Mouse (Mus musculus) mature B cell (primary cell): Measurements from ENCODE around the gene Ptprm.

Experiments
- in situ Hi-C: fragments of 300-500 bp; cut with MboI; formaldehyde crosslinking; loops from 2 replicates; pipeline ENCODE4 v1.14.3; 2019

Ptprm gene

DNA sequence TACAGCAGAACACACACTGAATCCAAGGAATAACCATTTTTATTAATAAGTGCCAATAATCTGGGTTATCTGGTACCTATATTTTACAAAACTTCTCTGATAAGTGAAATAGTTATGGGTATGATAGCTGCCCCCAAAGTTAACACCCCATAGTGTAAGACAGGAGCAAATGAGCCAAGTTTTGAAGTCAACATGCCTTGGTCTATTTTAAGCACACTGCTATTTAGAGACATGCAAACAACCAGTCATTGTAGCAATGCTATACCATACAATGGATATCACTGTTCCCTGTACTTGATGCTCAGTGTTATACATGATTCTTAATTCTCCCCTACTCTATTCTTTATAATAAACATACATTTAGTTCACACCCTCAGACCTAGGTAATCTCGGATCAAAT lies 366.2 kb downstream of the Ptprm start:
- in situ Hi-C loops, result no loop called here

DNA sequence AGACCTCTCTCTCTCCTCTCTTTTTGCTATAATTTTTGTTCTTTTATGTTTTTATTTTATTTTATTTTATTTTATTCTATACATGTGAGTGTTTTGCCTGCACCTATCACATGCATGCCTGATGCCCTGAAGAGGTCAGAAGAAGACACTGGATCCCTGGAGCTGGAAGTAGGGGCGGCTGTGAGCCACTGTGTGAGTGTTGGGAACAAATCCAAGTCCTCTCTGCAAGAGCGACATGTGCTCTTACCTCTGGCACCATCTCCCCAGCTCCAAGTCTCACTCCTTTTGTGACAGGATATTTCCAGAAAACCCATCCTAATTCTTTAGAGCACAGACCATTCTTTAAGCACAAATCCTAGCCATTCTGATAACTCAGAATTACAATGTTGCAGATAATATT lies 372.6 kb downstream of the Ptprm start:
- in situ Hi-C loops, result no loop called here

DNA sequence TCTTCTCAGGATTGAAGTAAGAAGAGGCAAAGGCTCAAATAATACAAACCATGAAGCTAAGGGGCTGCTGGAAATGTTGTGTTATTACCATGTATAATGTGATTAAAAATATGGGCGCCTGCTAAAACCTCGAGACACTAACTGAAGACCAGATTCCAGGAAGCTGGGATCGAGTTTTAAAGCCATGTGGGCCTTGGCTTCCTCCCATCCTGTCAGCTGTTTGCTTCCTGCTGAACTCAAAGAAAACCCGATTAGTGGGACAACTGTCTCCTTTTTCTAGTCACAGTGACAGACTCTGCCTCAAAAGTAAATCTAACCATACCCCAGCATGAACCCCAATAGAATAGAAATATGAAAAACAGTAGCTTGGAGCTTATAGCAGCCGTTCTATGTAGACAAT lies 374.3 kb downstream of the Ptprm start:
- in situ Hi-C loops, result no loop called here

DNA sequence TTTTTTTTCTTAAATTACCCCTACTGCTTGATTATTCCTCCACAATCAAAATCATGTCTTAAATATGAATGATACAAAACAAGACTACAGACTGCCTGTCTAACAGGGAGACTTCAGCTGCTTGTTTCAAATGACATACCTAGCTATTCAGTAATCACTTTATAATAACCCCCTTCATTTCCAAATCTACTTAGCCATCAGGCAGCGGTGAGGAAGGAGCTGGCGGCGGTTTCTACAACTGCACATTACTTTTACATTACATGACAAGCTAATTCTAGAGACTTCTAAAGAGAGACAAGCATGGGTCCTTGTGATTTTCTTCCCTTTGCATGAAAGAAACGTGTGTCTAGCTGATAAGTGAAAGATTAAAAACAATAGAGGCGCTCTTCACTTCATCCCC lies 377.8 kb downstream of the Ptprm start:
- in situ Hi-C loops, result no loop called here

DNA sequence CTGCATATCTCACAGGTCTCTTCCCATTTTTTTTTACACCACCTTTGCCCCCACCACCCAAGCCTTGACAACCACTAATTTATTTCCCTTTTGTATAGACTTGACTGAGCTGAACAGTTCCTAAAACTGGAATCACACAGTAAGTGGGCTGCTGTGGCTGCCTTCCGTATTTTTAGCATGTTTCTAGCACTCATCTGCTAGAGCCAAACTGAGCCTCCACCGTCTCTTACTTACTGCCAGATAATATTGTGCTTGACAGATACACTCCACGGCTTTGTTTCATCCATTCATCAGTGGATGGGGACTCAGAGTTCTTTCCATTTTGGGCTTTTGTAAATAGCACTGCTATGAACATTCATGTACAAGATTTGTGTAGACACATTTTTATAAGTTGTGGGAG lies 381.3 kb downstream of the Ptprm start:
- in situ Hi-C loops, result no loop called here

DNA sequence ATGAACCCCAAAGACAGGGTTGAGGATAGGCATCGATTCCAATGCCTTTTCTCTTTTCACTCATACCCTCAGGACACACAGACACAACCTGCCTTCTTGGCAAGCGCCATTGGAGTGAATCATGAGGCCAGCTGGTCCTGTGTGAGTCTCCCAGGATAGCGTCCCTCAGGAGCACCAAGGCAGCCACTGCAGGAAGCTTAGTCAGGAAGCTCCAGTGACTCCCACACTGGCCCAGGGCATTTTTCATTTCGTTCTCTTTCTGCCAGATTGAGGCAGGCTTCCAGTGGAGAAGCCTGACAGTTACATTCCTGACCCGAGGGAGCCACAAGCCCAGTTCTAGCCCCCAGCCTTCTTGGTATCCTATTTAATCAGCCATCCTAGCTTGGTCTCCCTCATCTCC lies 393.3 kb downstream of the Ptprm start:
- in situ Hi-C loops, result no loop called here

DNA sequence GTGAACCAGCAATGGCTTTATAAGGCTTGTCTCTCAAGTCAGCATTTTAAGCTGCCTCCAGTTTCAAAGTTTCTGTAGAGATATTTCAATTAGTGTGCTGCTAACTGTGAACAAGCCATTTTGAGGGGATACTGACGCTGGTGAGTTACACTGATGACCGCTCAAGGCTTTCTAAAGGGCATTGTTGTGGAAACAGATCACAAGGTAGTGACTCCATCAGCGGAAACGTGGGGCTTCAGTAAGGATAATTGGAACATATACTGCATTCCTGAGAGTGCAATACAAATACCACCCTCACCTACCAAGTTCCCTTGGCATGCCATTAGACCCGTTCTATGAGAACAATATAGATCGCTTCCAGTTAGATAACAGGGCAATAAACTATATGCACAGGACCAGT lies 393.7 kb downstream of the Ptprm start:
- in situ Hi-C loops, result no loop called here

DNA sequence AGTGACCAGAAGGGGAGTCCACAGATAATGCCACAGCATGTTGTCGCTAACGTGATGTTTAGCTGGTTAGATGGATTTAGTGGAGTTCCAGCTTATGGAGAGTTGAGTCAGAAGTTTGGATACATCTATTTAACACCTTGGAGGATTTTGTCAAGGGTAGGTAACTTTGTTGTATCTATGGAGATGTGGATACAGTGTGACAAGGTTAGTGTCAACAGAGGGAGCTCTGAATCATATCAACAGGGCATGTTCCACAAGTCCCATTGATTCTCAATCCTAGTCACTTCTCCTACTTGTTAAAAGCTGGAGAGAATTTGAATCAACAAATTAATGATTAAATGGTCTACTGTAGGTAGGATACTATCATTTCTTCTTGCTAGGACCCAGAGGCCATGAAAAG lies 394.4 kb downstream of the Ptprm start:
- in situ Hi-C loops, result no loop called here

DNA sequence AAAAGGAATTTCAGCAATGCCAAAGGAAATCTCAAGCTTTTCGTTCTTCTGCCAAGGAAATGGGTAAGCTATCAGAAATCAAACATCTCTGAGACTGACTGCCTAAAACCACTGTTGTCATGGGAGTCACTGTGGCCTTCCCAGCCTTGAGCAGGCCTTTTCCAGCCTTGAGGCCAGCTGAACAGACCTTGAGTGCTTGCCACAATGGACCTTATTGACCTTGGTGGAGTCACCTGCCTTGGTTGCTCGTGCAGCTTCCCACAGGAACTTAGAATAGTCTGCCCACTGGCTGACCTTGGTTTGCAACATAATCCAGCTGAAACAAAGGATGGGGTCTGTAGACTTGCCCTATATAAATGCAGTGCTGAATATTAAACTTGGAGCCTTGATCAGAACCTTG lies 395.5 kb downstream of the Ptprm start:
- in situ Hi-C loops, result no loop called here

DNA sequence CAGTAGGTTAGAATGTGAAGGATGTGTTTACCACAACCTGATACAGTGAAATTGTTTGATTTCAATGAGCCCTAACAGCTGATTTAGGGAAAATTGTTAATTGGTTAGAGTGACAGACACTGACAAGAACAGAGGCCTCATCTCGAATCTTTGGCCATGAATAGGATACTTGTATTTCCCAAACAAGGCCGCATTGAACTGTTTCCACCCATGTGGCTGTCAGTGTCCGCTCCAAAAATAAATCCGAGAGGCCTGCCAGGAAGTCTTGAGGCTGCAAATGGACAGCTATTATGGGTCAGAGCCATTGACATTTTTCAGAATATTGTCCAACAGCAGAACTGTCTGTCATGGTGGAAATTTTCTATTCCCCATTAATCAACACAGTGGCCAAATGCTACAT lies 409.8 kb downstream of the Ptprm start:
- in situ Hi-C loops, result no loop called here

DNA sequence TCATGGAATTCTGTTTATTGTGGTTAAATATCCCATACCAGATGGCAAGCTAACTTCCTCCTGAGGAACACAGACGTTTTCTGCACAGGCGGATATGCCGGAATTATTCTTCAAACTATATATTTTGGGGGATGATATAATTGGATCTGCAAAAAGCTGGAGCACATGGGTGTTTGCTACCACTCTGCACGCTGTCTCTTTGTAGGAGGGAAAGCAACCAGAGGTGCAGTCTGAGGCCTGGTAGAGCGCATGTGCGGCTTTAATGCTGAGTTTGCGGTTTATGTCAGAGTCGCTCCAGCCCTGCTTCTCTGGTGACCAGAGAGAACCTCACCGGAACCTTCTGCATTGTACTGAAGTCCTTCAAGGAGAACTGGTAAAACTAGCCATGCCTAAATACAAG lies 410.7 kb downstream of the Ptprm start:
- in situ Hi-C loops, result no loop called here

DNA sequence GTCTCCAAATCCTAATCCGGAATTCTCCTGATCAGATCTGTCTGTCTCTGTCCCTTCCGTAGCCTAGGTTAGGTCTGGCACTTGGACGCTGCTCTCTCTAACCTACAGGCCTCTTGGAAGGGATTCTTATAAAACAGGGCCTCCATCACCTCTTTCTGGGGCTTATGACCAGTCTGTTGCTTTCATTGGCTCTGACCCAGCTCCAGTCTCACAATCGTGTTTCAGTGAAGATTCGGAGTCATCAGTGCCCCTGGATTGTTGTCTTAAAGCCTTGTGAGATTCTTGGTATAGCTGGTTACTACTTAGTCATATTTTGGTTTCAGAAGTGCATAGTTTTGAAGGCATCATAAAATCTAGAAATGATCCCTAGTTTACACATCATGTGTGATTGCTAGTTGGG lies 428.6 kb downstream of the Ptprm start:
- in situ Hi-C loops, result no loop called here

DNA sequence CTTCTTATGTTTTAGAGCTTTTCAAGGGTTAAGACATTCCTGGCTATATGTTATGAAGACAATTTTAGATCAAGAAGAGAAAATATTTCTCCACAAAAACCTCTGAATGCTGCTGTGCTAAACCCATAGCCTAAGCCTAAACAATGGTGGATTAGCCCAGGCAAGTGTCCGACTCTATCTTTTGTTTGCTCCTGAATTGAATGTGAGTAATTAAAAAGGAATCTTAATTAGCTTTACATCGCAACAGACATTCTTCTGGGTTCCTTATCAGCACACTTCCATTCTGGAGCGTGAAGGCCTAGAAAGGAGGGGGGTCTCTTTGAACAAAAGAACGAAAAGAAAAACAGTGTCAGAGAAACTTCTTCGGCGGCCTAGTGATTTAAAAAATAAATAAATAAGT lies 439.6 kb downstream of the Ptprm start:
- in situ Hi-C loops, result no loop called here

DNA sequence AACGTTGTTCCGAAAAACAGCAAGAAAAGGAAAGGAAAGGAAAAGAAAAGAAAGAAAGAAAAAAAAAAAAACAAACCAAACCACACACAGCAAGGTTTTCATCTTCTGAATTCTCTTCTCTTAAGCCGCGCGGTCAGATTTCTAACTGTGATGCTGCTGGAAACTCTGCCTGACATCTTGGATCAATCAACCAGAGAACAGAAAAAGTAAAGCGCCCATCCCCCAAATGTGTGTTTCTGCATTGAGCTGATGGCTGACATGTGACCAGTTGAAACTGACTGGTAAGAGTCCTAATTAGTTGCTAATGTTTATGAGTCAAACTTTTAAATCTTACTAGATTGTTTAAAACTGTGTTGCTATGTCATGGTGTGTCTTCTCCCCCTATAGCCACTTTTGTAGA lies 441.7 kb downstream of the Ptprm start:
- in situ Hi-C loops, result no loop called here

DNA sequence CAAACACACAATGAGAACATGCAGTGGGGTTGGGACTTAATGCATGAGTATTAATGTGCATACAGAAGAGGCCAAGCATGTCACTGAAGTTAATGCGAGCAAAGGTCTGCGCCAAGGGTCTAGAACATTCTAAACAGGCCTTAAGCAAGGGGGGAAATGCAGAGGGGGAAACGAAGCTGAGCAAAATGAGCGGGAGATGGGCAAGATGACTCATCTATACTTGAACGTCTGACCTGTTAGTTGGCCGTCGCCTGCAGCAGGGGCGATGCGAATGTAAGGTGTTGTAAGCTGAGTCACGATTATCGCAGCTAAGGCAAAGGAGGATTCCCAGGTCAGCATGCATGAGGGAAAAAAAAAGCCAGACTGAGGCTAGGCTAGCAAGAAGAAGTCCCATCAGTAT lies 442.1 kb downstream of the Ptprm start:
- in situ Hi-C loops, result no loop called here

DNA sequence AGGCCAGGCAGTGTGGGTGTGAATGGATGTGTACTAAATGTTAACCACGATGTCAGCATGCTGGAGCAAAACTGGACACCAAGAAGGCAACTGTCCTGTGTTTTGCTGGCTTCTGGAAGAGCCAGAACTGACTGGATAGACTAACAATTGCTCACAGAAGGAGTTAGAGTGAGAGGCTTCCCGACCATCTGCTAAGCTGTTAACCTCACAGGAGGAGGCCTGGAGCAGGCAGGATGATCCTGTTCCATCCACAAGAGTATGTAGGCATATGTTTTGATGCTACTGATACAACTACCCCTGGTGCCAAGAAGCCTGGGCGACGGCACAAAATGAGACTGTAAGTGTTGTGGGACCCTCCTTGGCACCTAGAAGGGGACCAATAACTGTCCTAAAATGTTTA lies 444.4 kb downstream of the Ptprm start:
- in situ Hi-C loops, result no loop called here

DNA sequence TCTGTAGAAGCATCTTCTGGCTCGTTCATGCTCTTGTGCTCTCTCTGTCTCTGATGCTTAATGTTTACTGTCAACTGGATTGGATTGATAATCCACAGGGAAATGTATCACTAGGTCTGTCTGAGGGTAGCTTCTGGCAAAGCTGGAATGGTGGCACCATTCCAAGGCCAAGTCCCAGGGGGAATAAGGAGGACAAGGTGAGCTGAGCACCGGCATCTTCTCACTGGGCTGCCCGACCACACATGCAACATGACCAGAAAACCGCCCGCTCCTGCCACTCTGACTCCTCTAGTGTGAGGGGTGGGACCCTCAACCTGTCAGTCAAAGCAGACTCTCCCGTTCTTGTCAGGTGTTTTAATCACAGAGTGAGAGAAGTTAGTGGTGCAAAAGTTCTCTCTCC lies 445.3 kb downstream of the Ptprm start:
- in situ Hi-C loops, result no loop called here

DNA sequence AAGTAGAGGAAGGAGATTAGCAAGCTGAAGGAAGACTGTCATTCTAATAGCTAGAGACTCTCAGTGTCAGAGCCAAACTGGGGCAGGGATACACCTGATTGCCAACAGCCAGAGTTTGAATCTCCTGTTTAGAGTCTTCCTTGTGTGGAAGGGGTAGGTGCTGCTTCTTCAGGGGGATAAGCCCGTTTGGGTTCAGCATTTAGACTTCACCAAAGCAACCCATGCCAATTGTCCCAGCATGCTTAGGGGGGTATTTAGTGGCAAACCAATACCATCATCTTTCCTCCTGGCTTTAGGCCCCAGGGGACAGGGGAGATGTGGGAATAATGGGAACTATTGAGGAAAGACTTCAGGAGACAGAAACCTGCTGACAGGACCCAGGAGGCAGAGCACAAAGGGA lies 460.1 kb downstream of the Ptprm start:
- in situ Hi-C loops, result no loop called here

DNA sequence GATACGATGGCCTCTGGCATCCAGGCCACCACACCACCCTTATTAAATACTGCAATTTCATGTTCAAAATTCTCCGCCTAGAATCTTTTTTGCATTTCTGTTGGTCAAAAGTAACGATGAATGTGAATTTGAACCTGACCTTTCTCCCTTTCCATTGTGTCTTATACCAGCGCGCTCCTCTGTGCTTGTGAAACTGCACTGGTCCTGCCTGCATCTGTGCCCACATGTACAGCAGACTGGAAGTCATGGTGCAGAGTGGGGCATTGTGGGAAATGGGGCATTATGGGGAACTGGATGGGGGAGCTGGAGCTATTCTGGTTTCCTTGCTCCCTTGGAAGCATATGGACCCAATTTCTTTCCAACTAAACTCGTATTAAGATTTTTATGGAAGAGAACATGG lies 462.3 kb downstream of the Ptprm start:
- in situ Hi-C loops, result no loop called here

DNA sequence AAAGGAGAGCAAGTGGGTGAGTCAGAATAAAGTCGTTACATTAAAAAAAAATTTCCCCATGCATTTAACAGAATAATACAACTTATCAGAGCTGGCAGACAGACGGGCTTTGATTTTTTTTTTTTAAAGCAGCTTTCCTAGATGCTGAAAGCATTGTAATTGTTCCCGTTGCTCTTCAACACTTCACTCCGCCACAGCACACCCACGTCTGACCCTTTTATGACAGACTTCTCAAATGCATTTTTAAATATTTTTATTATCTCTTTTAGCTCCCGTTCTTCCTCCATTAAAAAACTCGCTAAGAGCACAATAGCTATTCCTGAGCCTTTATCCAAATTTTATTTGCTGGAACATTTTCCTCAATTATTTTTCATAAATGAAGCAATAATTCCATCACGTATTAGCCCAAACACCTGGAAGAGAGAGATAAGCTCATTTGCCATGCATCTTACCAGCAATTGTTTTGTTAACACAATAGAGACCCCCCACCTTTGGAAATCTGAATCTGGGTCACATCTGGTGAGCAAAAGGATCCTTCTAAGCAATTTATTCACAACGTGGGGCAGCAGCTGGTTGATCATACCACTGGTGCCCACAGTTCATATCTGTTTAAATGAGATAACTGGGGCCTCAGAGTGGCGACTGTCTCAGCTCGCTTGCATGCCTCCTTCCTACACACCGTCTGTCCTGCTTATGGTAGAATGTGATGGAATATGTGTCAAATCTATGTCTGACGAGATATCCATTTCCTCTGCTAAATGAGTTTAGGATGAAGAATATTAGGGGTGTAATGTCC lies 463.0 kb downstream of the Ptprm start:
- in situ Hi-C loops, result no loop called here

DNA sequence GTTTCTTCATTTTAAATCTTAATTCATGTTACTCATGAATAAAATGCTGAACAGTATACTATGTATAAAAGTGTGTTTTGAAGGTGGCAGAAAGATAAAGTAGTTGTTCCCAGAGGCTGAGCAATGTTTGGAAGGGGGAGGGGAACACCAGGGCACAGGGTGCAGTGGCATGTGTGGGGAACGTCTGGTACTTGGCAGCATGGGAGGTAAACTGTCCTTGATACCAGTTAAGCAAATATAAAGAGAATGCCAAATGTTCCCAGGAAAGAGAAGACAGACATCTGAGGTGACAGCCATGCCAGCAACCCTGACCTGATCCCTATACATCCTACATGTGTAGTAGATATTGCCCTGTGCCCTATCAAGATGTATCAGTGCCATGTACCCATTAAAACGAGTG lies 472.0 kb downstream of the Ptprm start:
- in situ Hi-C loops, result no loop called here

DNA sequence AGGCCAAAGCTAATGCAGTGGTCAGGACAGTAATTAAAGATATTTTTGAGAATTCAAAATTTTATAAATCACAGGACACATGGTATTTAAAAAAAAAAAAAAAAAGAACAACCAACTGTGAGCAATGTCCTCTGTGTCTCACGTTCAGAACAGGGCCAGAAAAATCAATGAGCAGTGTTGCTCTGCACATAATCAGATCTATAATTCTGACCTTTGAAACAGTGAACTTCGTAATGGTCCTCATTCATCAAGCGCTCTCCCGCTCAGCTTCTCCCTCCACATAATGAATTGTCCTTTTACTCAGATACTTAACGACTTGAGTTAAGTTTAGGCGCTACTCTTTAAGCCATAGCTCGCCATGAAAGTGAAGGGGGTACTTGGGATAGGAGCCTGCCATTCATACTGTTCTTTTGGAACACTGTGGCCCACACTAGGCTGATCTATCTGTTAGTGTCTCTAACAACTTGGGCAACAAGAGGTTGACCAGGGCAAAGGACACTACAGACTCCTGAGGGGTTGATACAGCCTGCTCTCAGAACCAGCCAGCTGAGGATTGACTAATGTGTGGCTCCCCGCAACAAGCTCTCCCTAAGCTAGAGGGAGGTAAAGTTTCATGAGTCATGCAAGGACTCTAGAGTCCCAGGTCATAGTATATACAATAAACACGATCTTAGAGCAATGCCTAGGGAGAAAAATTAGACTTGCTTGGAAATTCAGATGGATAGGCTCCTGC lies 473.1 kb downstream of the Ptprm start:
- in situ Hi-C loops, result no loop called here

DNA sequence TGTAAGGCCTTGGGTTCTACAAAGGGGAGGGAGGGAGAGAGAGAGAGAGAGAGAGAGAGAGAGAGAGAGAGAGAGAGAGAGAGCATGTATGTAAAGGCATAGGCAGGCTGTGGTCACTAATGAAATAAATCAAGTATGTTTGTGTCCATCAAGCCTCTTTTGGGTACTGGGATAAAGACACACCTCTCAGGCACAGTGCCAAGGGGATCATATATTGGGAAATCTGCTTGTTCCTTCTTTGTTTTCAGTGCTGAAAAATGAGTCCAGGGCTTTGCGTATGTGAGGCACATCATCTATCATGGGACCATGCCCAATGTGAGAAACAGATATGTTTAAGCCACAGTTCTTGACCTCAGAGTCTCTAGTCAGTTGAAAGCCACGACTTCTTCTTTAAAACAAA lies 475.1 kb downstream of the Ptprm start:
- in situ Hi-C loops, result no loop called here

DNA sequence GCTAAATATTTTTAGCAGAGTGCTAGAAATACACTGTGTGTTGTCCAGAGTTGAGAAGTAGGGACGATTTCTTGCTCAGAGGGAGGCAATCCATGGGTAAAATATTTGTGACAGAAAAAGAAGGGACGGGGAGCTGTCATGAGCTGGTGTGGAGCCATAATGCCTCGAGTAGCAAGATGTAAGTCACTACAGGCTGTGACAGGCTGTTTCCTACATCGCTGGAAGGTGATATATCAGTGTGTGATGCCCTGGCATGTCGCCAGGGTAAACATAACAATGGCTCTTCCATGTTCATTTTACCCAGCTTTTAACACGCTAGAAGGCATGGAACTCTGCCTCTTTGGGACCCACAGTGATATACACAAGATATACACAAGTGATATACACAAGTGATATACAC lies 476.7 kb downstream of the Ptprm start:
- in situ Hi-C loops, result no loop called here
